Mouse (Mus musculus) E14TG2a.4 (cell line): ENCODE results near the gene Scd2.

Experiments
- CTCF ChIP-seq: conservative IDR thresholded peaks from 2 replicates; pipeline ENCODE4 v1.5.1; 2014; ENCODE audit warnings: low read length
- POU5F1 ChIP-seq: IDR thresholded peaks from 2 replicates; pipeline ENCODE4 v1.6.1; 2014; ENCODE audit warnings: low read length, borderline replicate concordance

DNA sequence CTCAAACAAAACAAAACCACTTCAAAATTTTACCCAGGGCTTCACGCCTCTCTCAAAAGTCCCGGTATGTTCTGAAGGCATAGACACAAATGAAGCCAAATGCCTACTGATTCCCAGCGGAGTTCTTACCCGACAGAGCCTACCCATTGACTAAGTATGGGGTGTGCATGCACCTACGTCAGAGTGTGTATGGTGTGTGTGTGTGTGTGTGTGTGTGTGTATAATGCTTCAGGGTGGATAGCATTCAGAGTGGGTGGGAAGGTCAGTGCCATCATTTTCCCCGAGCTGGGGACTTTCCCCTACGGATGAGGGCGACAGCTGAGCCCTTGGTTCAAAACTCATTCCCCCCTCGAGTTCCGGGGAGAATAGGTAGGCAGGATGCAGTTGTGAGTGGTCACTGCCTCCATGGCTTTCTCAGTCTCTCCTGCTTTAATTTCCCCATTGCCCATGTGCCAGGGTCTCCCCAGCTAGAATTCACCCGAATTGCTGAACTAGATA is 44.6 kb upstream of the Scd2 start:
- TF ChIP-seq CTCF = no peak
- TF ChIP-seq POU5F1 = no peak
